Mouse (Mus musculus) ES-Bruce4 (cell line): ENCODE data around the gene Axl.

ENCODE experiments used
- CTCF ChIP-seq: IDR thresholded peaks from one replicate; pipeline ENCODE4 v1.8.1; 2011; ENCODE audit warnings: low read depth, low read length
- EP300 ChIP-seq: IDR thresholded peaks from 2 replicates; pipeline ENCODE4 v1.6.1; 2011; ENCODE audit warnings: low read depth, low read length; ENCODE audit not compliant: insufficient read depth

DNA sequence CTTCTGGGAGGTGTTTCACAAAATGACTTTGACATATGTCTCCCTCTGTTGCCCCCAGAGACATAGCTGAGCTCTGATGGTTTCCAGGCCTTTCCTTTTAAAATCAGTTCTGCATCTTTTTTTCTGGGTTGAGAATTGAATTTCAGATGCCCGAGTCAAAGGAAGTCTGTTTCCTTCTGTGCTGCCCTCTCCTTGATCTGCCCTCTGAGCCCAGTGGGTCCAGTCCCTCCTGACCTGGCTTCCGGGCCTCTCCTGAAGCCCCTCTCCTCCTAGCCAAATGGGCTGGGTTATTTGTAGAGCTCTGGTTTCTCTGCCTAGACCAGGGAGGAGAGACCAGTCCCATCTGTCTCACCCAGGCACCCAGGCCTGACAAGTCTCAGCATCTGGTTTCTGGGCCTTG is 41.7 kb upstream of the Axl start:
- no peak for TF ChIP-seq CTCF
- no peak for TF ChIP-seq EP300
